Mouse (Mus musculus): ENCODE measurements at regions not wholly inside any gene's neighbourhood (a gene's known extent, or its start where the extent isn't known, plus 50 kb on each side); places are given as distances from the start of the nearest gene placed in this dataset.

DNA sequence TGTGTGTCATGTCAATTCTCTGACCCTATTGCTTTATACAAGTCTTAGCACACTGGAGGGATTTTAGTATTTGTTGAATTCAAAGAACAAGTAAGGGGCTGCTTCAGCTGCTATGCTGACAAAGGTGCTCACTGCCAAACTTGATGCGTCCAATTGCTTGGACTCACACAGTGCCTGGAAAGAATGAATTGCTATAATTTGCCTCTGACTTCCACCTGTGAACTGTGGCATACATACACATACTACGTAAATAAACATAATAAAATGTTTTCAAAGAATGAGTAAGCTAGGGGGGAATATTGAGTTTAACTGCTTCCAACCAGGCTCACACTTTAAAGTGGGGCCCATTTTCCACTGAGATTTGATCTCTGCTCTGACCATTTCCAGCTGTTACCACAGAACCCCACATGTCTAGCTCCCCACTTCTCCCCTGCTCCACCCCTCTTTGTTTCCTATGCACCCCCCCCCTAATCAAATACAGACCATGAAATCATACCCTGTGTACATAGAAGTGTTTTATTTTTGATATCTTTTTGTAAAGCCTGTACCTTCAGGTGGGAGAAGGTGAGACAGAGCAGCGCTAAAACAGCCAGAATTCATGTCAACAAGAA is 143.4 kb upstream of the Rarb start:
- WGBS, result 69% methylated on average over 3 of the region's 3 CpGs
- no peak overlapping the region for H3K4me2 ChIP-seq
- no peaks in the 10 kb centered on the region for H3K9me3 ChIP-seq
- 0 out of 2 replicates have a peak, but pooled peaks cover 2% of the 10 kb centered on the region for H3K4me1 ChIP-seq
- no peak overlapping the region for H3K9ac ChIP-seq
- no peaks in the 10 kb centered on the region for H3K36me3 ChIP-seq
- no peak overlapping the region for H3K4me3 ChIP-seq (replicated peaks)
- no peak for ATAC-seq (ENCODE audit: insufficient read depth, low FRiP score, low read depth)
- H3K27ac ChIP-seq, result no peak overlapping the region
- H3K27me3 ChIP-seq (replicated peaks), result no peaks in the 10 kb centered on the region

GRCm38 (mm10) chr14:16957802-16958201 is 138.8 kb upstream of the Rarb start:
- H3K4me2 ChIP-seq, result no peak overlapping the region

GRCm38 (mm10) chr14:16954511-16955443 is 135.8 kb upstream of the Rarb start:
- ATAC-seq (ENCODE audit: insufficient read depth, low FRiP score, low read depth), result no peak

More at GRCm38 (mm10) chr14:16957802-16958201, 138.8 kb upstream of the Rarb start:
- Histone ChIP-seq H3K9ac (no peak overlapping the region), H3K27ac (no peak overlapping the region), H3K4me3 (replicated peaks) (no peak overlapping the region), H3K27me3 (replicated peaks) (no peaks in the 10 kb centered on the region), H3K36me3 (no peaks in the 10 kb centered on the region), H3K9me3 (no peaks in the 10 kb centered on the region), H3K4me1 (0 out of 2 replicates have a peak, but pooled peaks cover 2% of the 10 kb centered on the region)
- 0 out of 2 replicates have a peak, but pooled peaks have one; percentile 19 for ATAC-seq (ENCODE audit: insufficient read depth, low FRiP score, low read depth)
- WGBS, result 25% methylated on average over 3 of the region's 3 CpGs

DNA sequence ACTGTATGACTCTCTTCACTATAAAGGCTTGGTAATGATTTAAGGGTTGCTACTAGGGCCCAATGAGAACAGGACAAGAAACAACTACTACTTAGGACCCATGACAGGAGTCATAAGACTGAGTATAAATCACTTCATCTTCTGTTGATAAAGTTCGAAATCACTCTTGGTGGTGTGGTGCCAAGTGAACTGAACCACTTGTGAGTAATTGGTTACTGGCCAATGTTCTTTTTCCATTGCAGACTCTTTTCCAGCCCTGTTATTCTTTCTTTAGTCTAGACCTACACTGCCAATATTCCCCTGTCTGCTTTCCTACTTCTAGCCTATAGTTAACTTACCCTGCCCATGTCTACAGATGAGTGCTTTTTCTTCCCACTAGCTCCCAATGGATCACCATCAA is 129.8 kb upstream of the Rarb start:
- no peak for ATAC-seq (ENCODE audit: insufficient read depth, low FRiP score, low read depth)
- WGBS, result 78% methylated on average over 1 of the region's 1 CpGs
- no peak overlapping the region for H3K4me2 ChIP-seq
- H3K9ac ChIP-seq, result no peak overlapping the region
- no peaks in the 10 kb centered on the region for H3K27me3 ChIP-seq (replicated peaks)
- H3K4me1 ChIP-seq, result no peaks in the 10 kb centered on the region
- H3K36me3 ChIP-seq, result no peaks in the 10 kb centered on the region
- H3K27ac ChIP-seq, result no peak overlapping the region
- no peaks in the 10 kb centered on the region for H3K9me3 ChIP-seq
- no peak overlapping the region for H3K4me3 ChIP-seq (replicated peaks)

More at GRCm38 (mm10) chr14:16954511-16955443, 135.8 kb upstream of the Rarb start:
- Histone ChIP-seq H3K27ac (no peak overlapping the region), H3K4me2 (no peak overlapping the region), H3K9me3 (no peaks in the 10 kb centered on the region), H3K27me3 (replicated peaks) (no peaks in the 10 kb centered on the region), H3K36me3 (no peaks in the 10 kb centered on the region), H3K4me3 (replicated peaks) (no peak overlapping the region), H3K4me1 (0 out of 2 replicates have a peak, but pooled peaks cover 2% of the 10 kb centered on the region), H3K9ac (no peak overlapping the region)
- 57% methylated on average over 6 of the region's 6 CpGs for WGBS

- H3K9me3 ChIP-seq, result no peaks in the 10 kb centered on the region
- no peaks in the 10 kb centered on the region for H3K27me3 ChIP-seq (replicated peaks)
- no peak for ATAC-seq (ENCODE audit: insufficient read depth, low FRiP score, low read depth)
- H3K4me3 ChIP-seq (replicated peaks), result no peak overlapping the region
- no peak overlapping the region for H3K9ac ChIP-seq
- H3K4me1 ChIP-seq, result no peaks in the 10 kb centered on the region
- no peak overlapping the region for H3K4me2 ChIP-seq
- no peaks in the 10 kb centered on the region for H3K36me3 ChIP-seq
- no peak overlapping the region for H3K27ac ChIP-seq
- WGBS, result 74% methylated on average over 1 of the region's 1 CpGs
These were observed 125.5 kb upstream of the Rarb start for GRCm38 (mm10) chr14:16944441-16944840.

- Histone ChIP-seq H3K9ac (no peak overlapping the region), H3K4me3 (replicated peaks) (no peak overlapping the region), H3K4me2 (no peak overlapping the region), H3K27me3 (replicated peaks) (no peaks in the 10 kb centered on the region), H3K36me3 (no peaks in the 10 kb centered on the region), H3K27ac (no peak overlapping the region), H3K9me3 (no peaks in the 10 kb centered on the region), H3K4me1 (no peaks in the 10 kb centered on the region)
- ATAC-seq (ENCODE audit: insufficient read depth, low FRiP score, low read depth), result no peak
- 69% methylated on average over 5 of the region's 5 CpGs for WGBS
These were observed 124.6 kb upstream of the Rarb start for GRCm38 (mm10) chr14:16943531-16943930.

GRCm38 (mm10) chr14:16927136-16927535 is 108.2 kb upstream of the Rarb start:
- H3K4me1 ChIP-seq, result no peaks in the 10 kb centered on the region
- 82% methylated on average over 2 of the region's 2 CpGs for WGBS
- no peak overlapping the region for H3K9ac ChIP-seq
- H3K27ac ChIP-seq, result no peak overlapping the region
- no peak overlapping the region for H3K4me3 ChIP-seq (replicated peaks)
- no peak overlapping the region for H3K4me2 ChIP-seq
- H3K27me3 ChIP-seq (replicated peaks), result no peaks in the 10 kb centered on the region
- no peaks in the 10 kb centered on the region for H3K9me3 ChIP-seq
- ATAC-seq (ENCODE audit: insufficient read depth, low FRiP score, low read depth), result no peak
- no peaks in the 10 kb centered on the region for H3K36me3 ChIP-seq

- no peak overlapping the region for H3K9ac ChIP-seq
- H3K27ac ChIP-seq, result no peak overlapping the region
- H3K27me3 ChIP-seq (replicated peaks), result no peaks in the 10 kb centered on the region
- WGBS, result 41% methylated on average over 9 of the region's 9 CpGs
- H3K9me3 ChIP-seq, result no peaks in the 10 kb centered on the region
- H3K4me3 ChIP-seq (replicated peaks), result no peak overlapping the region
- no peak for ATAC-seq (ENCODE audit: insufficient read depth, low FRiP score, low read depth)
- no peaks in the 10 kb centered on the region for H3K36me3 ChIP-seq
- no peak overlapping the region for H3K4me2 ChIP-seq
- H3K4me1 ChIP-seq, result peaks cover 8% of the 10 kb centered on the region
These were observed 82.7 kb upstream of the Rarb start for GRCm38 (mm10) chr14:16901534-16902147.

GRCm38 (mm10) chr14:16897747-16898544 is 79.0 kb upstream of the Rarb start:
- Histone ChIP-seq H3K4me2 (no peak overlapping the region), H3K4me3 (replicated peaks) (no peak overlapping the region), H3K27ac (peak overlapping the region; percentile 0; the same call in 1 of the 2 replicates), H3K9ac (no peak overlapping the region), H3K27me3 (replicated peaks) (no peaks in the 10 kb centered on the region), H3K9me3 (no peaks in the 10 kb centered on the region), H3K36me3 (no peaks in the 10 kb centered on the region), H3K4me1 (peaks cover 8% of the 10 kb centered on the region)
- 30% methylated on average over 3 of the region's 3 CpGs for WGBS
- peak; percentile 78; the same call in 1 of the 2 replicates for ATAC-seq (ENCODE audit: insufficient read depth, low FRiP score, low read depth)

DNA sequence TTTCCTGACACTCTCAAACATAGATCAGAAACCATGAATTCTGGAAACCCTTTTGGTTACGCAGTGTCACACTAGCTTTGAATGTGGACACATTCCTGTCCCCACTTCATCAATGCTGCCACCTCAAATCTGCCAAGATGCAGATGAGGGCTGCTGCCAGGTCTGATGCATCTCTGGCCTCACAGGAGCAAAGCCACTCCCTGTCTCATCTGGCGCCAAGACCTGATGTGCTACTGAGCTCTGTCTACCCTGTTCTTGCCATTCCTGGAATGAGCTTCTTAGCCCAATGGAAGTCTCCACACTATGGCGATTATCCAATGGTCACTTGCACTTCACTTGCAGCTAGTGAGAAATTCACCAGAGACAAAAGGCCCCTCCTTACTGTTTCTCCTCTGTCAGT is 78.0 kb upstream of the Rarb start:
- Histone ChIP-seq H3K9ac (no peak overlapping the region), H3K27me3 (replicated peaks) (no peaks in the 10 kb centered on the region), H3K36me3 (no peaks in the 10 kb centered on the region), H3K4me2 (no peak overlapping the region), H3K4me1 (peaks cover 8% of the 10 kb centered on the region), H3K9me3 (no peaks in the 10 kb centered on the region), H3K27ac (no peak overlapping the region), H3K4me3 (replicated peaks) (no peak overlapping the region)
- 87% methylated on average over 3 of the region's 3 CpGs for WGBS
- ATAC-seq (ENCODE audit: insufficient read depth, low FRiP score, low read depth), result no peak

DNA sequence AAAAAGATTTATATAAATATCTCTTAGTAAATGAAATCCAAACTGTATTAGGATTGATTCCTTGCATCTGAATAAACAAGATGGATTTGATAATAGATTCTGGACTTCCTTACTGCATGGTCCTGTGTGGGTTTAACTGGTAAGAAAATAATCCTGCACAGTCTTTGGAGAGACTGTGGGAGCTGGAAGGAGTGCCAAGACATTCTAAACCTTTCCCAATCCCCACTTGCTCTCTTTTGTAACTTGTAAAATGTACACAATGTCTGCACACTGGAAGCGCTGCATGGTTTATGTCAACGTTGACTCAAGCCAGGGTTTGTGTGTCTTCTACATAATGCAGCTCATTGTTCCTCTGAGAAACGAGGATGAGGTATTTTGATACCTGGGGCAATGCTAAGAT is 62.3 kb upstream of the Rarb start:
- 24% methylated on average over 3 of the region's 3 CpGs for WGBS
- Histone ChIP-seq H3K27me3 (replicated peaks) (no peaks in the 10 kb centered on the region), H3K4me3 (replicated peaks) (no peak overlapping the region), H3K9me3 (no peaks in the 10 kb centered on the region), H3K4me2 (no peak overlapping the region), H3K36me3 (no peaks in the 10 kb centered on the region), H3K27ac (no peak overlapping the region), H3K9ac (no peak overlapping the region), H3K4me1 (no peaks in the 10 kb centered on the region)
- peak; percentile 22; the same call in 1 of the 2 replicates for ATAC-seq (ENCODE audit: insufficient read depth, low FRiP score, low read depth)

All from stomach, embryonic 15.5 days (tissue).